Mouse (Mus musculus) gastrocnemius, adult 2 months (tissue): ENCODE results near the gene Hoxb4. TPM values are rescaled to one million over a fixed set of nuclear protein-coding genes. Genes with fewer than 3 reads are reported as not detected.

ENCODE experiments used
- DNase-seq: peaks from one replicate; pipeline ENCODE4 v3.0.0; 2022
- H3K27ac ChIP-seq: fragments of 200-600 bp; 2 replicates; pipeline ENCODE4 v1.8.1; 2022; ENCODE audit warnings: mild to moderate bottlenecking
- H3K4me3 ChIP-seq: fragments of 200-600 bp; 2 replicates; pipeline ENCODE4 v1.8.1; 2022; ENCODE audit warnings: mild to moderate bottlenecking, moderate library complexity
- CTCF ChIP-seq: fragments of 200-600 bp; IDR thresholded peaks from 2 replicates; pipeline ENCODE4 v1.8.1; 2022; ENCODE audit warnings: antibody characterized with exemption, mild to moderate bottlenecking, moderate library complexity
- intact Hi-C: fragments of 180-260 bp; cut with DNase I; formaldehyde crosslinking; loops from one replicate; pipeline ENCODE4 v1.15.1; 2025
- microRNA-seq: library from miRNA; unstranded; fragments of <30 nt; microRNA quantifications from one replicate; pipeline ENCODE4 v1.2.0, GENCODE M21; 2021
- total RNA-seq, 2 experiments: library from RNA; stranded (reverse); gene quantifications; 2 replicates each; pipeline ENCODE4 v1.2.3; 2021

Hoxb4 gene
- total RNA-seq, 2 experiments from 2014 or later: 0.31 to 0.38 TPM

DNA sequence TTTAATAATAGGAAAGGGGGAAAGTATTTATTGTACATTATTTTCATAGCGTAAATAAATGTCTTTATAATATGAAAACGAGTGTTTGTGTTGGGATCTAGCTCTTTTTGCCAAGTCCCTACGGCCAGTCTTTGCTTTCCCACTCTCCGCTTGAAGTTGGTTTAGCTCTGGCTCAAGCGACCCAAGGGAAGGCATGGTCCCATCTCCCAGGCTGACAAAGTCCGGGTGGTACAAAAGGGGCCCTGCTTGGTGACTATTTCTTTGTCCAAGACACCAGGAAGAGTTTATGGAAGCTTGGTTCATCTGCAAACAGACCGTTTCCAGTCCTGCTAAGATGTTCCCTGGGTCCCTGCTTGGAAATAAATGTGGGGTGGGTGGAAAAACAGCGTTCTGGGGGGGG, 35.9 kb downstream of the Hoxb4 start:
- Histone ChIP-seq H3K27ac (peak overlapping the region; percentile 77), H3K4me3 (peak overlapping the region; percentile 69)
- no peak for DNase-seq
- intact Hi-C loops: loop anchor here (5.0 kb wide), 2 partner anchors 42 to 53 kb away; no protein-coding TSS in a partner anchor
- TF ChIP-seq CTCF: no peak

DNA sequence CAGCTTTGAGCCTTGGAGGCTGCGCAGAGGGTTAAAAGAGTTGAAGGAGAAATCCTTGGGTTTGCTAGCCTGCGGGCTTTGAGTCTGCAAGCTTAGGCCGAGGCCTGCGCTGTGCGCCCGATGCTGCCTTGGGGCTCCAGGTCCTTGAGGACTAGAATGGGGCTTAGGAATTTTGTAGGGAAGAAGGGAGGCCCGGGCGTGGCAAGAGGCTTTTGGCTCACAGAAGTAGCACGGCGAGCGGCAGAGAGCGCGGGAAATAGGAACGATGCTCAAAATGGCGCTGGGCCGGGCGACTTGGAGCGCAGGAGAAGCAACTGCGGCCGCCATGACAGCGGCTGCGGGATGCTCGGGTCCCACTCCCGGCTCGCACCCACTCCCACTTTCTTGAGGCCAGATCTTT, 36.3 kb downstream of the Hoxb4 start:
- H3K27ac ChIP-seq: peak overlapping the region; percentile 77
- H3K4me3 ChIP-seq: peak overlapping the region; percentile 69
- DNase-seq: no peak
- intact Hi-C loops: loop anchor here (5.0 kb wide), 2 partner anchors 42 to 53 kb away; no protein-coding TSS in a partner anchor
- no peak for TF ChIP-seq CTCF

DNA sequence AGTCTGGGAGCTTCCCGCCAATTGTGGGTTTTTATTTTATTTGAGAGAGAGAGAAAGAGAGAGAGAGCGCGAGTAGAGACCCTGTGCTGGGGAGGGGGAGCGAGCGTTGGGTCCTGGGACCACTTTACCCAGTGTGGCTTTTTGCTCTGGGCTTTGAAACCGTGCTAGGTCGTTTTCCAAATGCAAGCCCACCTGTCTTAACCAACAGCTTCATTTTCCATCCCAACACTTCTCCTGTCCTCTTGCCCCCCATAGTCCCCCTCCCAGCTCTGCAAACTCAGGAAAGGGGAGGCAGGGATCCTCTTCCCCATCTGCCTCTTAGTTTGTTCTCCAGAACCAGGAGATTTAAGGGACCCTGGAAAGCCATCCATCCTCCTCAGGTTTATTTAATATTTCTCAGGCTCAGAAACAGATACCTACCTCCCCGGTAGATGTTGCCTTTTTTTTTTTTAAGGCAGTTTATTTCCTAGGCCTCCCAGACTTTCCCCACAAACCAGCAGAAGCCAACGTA, 36.8 kb downstream of the Hoxb4 start:
- no peak for TF ChIP-seq CTCF
- DNase-seq: no peak
- Histone ChIP-seq H3K27ac (peak overlapping the region; percentile 77), H3K4me3 (peak overlapping the region; percentile 69)
- intact Hi-C loops: loop anchor here (5.0 kb wide), 2 partner anchors 43 to 52 kb away; no protein-coding TSS in a partner anchor

DNA sequence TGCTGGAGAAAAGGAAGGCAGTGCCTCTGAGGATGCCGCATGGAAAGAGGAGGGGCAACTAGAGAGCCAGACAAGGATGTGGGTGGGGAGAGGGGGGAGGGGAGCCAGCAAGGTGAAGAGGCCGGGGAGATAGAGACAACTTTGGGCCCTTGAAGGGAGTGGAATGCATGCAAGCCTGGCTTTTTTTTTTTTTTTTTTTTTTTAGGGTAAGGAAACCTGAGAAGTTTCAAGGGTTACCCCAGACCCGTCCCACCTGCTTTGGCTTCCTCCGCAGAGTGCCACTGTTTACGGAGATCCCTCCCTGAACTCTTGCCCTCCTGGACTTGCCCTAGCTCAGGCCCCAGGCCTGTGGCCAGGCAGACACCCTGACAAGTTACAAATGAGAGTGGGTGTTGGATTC, 45.7 kb downstream of the Hoxb4 start:
- no peak overlapping the region for H3K27ac ChIP-seq
- intact Hi-C loops: no loop called here

GRCm38 (mm10) chr11:96365441-96366091, 47.5 kb downstream of the Hoxb4 start, which contains the start of gene Hoxb1:
Gene Hoxb1, plus strand, starts transcription at chr11:96365752.
- Histone ChIP-seq H3K27ac (no peak within 1 kb of the TSS), H3K4me3 (peak within 1 kb of the TSS; percentile 29)
- DNase-seq: no peak
- no peak for TF ChIP-seq CTCF
- intact Hi-C loops: no loop called here

More for the DNA sequence above, 45.7 kb downstream of the Hoxb4 start:
- H3K4me3 ChIP-seq: no peak overlapping the region
- no peak for DNase-seq
- TF ChIP-seq CTCF: no peak

- no peak overlapping the region for H3K27ac ChIP-seq
- no peak for DNase-seq
- intact Hi-C loops: no loop called here
- TF ChIP-seq CTCF: no peak
- H3K4me3 ChIP-seq: peak overlapping the region; percentile 29
Observed at GRCm38 (mm10) chr11:96366092-96367041, 48.3 kb downstream of the Hoxb4 start.

- intact Hi-C loops: no loop called here
- Histone ChIP-seq H3K27ac (no peak overlapping the region), H3K4me3 (no peak overlapping the region)
- no peak for DNase-seq
- TF ChIP-seq CTCF: no peak
Observed at GRCm38 (mm10) chr11:96367141-96367540, 49.1 kb downstream of the Hoxb4 start.

DNA sequence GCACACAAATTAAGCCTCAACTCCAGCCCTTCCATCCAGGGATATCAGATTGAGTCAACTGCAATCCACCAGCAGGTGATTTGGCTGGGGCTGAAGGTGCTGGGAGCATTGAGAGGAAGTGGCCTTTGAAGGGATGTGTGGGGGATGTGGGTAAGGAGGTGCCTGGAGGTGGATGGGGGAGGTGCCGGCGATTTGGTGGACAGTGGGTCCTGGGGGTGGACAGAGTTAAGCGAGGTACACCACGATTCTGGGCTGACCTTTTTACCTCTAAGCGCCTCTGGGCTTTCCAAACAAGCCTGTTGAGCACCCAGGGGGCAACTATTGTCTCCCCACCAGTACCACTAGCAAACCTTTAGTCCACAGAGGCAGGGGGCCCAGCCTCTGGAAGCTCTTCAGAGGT, 50.6 kb downstream of the Hoxb4 start:
- Histone ChIP-seq H3K4me3 (no peak overlapping the region), H3K27ac (no peak overlapping the region)
- no peak for TF ChIP-seq CTCF
- intact Hi-C loops: no loop called here
- DNase-seq: no peak

- intact Hi-C loops: no loop called here
- no peak for TF ChIP-seq CTCF
- Histone ChIP-seq H3K27ac (no peak overlapping the region), H3K4me3 (no peak overlapping the region)
- DNase-seq: no peak
Observed at GRCm38 (mm10) chr11:96369140-96369539, 51.1 kb downstream of the Hoxb4 start.

Small RNA genes lying within 50 kb of the gene (microRNA-seq; reads per million reads assigned to microRNA genes)
- gene Mir10a: 8,858 reads per million, percentile 92 among the genes with 10 or more reads in this experiment

Other genes with a start within 250 kb of the Hoxb4 start
- 1,000 to 10,000 TPM; 1,178 to 1,786 TPM for gene Atp5g1, start 242.6 kb upstream of the Hoxb4 start, total RNA-seq
- gene Calcoco2, start 206.3 kb upstream of the Hoxb4 start, total RNA-seq: not detected
- not detected for gene Ttll6, start 184.5 kb upstream of the Hoxb4 start, total RNA-seq
- gene Hoxb13, start 124.0 kb upstream of the Hoxb4 start, total RNA-seq: not detected
- under 1 TPM in 1 of 2 experiments, not detected in 1; 0.14 TPM for gene Hoxb9, start 46.8 kb upstream of the Hoxb4 start, total RNA-seq
- gene Hoxb8, start 36.4 kb upstream of the Hoxb4 start, total RNA-seq: under 1 TPM; 0.14 to 0.23 TPM
- under 1 TPM; 0.47 to 0.56 TPM for gene Hoxb7, start 31.6 kb upstream of the Hoxb4 start, total RNA-seq
- under 1 TPM; 0.56 to 0.64 TPM for gene Hoxb6, start 25.8 kb upstream of the Hoxb4 start, total RNA-seq
- gene Hoxb5, start 14.9 kb upstream of the Hoxb4 start, total RNA-seq: under 1 TPM; 0.26 to 0.28 TPM
- gene Hoxb3, start 5.1 kb downstream of the Hoxb4 start, total RNA-seq: under 1 TPM; 0.22 to 0.51 TPM
- under 1 TPM; 0.15 to 0.20 TPM for gene Hoxb2, start 32.3 kb downstream of the Hoxb4 start, total RNA-seq
- gene Hoxb1, start 47.5 kb downstream of the Hoxb4 start, total RNA-seq: not detected
- gene Skap1, start 146.3 kb downstream of the Hoxb4 start, total RNA-seq: not detected